Mouse (Mus musculus) midbrain, embryonic 15.5 days (tissue): ENCODE data around the gene Serpina1a. TPM values are rescaled to one million over a fixed set of nuclear protein-coding genes. Genes with fewer than 3 reads are reported as not detected.
"Not testable (repeated sequence)": the region's sequence is repeated elsewhere in the genome, so short reads cannot be mapped to it uniquely, and the experiment has no call there.

ENCODE experiments used
- ATAC-seq: fragments of 200-750 bp; cut with Nextera tagmentation; replicated peaks from 2 replicates; pipeline ENCODE4 v1.8.0; 2017; ENCODE audit warnings: moderate TSS enrichment
- H3K27ac ChIP-seq: fragments of 300-500 bp; sonication (generic); 2 replicates; pipeline ENCODE4 v1.5.1; 2015; ENCODE audit warnings: mild to moderate bottlenecking, inconsistent platforms
- H3K27me3 ChIP-seq: fragments of 300-500 bp; sonication (generic); replicated peaks from 2 replicates; pipeline ENCODE4 v1.6.1; 2015; ENCODE audit warnings: inconsistent platforms
- H3K36me3 ChIP-seq: fragments of 300-500 bp; sonication (generic); replicated peaks from 2 replicates; pipeline ENCODE4 v1.6.1; 2015; ENCODE audit warnings: inconsistent platforms
- H3K4me1 ChIP-seq: fragments of 300-500 bp; sonication (generic); 2 replicates; pipeline ENCODE4 v1.6.1; 2015; ENCODE audit warnings: inconsistent platforms
- H3K4me2 ChIP-seq: fragments of 300-500 bp; sonication (generic); 2 replicates; pipeline ENCODE4 v1.6.1; 2015; ENCODE audit warnings: inconsistent platforms, mild to moderate bottlenecking, moderate library complexity
- H3K4me3 ChIP-seq: fragments of 300-500 bp; sonication (generic); 2 replicates; pipeline ENCODE4 v1.5.1; 2015; ENCODE audit warnings: mild to moderate bottlenecking, inconsistent platforms
- H3K9ac ChIP-seq: fragments of 300-500 bp; sonication (generic); 2 replicates; pipeline ENCODE4 v1.6.1; 2015; ENCODE audit warnings: mild to moderate bottlenecking, inconsistent platforms
- H3K9me3 ChIP-seq: fragments of 300-500 bp; sonication (generic); 2 replicates; pipeline ENCODE4 v1.6.1; 2016; ENCODE audit warnings: inconsistent platforms
- WGBS: fragments of 180-500 bp; shearing (Covaris S2); methylation state at CpG from one replicate; pipeline ENCODE4 v1.1.7; 2015; ENCODE audit warnings: mixed read lengths; 5-methylcytosine and 5-hydroxymethylcytosine counted together
- polyA plus RNA-seq: library from polyadenylated mRNA; unstranded; fragments of >200 nt; fragmentation: Nextera tagmentation; extraction: Ambion mirVana; gene quantifications from 2 replicates; pipeline ENCODE4 v1.2.1, GENCODE M21; 2015

The Serpina1a gene
- 2.2 TPM in 1 of 2 replicates, not detected in the other for polyA plus RNA-seq

DNA sequence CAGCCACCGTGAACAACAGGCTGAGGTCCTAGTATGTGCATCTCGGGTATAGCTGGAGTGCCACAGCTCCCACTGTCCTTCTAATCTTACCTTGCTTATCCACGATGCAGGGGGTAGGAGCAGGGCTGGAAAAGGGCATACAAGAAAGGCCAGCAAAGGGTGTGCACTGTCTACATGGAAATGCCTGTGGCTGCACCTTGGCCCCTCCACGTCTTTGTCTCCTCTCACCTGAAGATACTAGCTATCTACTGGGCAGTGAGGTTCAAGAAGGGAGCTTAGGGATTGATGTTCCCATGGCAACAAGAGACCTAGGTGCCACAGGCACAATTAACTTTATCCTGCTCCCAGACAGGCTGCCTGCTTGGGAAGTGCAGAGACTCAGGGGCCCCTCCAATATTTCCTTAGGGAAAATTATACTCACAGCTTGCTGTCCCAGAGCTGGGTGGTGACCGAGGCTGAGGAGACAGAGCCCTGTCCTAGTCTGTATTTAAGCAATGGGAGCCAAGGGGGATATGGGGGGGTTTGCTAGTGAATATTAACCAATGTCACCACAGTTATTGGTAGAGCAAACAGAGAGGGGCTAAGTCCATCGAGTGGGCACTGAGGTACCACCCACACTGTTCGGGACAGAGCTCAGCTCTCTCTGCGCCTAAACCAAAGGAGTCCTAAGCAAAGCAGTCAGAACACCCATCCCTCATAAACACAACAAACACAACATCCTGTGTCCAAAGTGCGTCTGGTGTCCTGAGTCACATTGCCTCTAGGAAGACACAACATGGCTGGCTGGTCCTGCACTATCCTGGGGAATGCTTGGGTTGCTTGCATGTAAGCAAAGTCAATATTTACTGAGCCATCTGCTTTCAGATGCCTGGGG lies at the start of gene Serpina1a:
Gene Serpina1a, minus strand, starts transcription at position 462 of the 874 bp plus-strand sequence.
- not testable (repeated sequence) for ATAC-seq, H3K36me3 ChIP-seq, H3K4me1 ChIP-seq, H3K4me3 ChIP-seq, H3K27me3 ChIP-seq, H3K27ac ChIP-seq, H3K4me2 ChIP-seq, H3K9ac ChIP-seq, H3K9me3 ChIP-seq
- WGBS = 88% methylated on average over 9 of the region's 9 CpGs

DNA sequence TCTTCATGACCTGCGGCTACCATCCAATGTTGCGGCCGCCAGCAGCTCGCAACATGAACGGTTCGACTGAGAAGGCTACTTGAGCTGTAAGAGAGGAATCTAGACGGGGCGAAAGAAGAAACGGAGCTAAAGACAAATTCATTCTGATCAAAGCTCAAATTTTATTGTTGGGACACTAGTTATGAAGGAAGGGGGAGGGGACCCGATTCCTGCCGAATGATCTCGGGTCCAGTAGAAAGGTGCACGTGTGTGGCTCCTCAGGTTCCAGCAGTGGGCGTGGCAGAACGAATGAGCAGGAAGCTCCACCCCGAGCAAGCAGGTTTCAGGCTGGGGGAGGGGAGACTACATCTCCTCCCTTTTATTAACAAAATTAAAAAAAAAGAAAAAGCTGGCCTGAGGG lies 45.8 kb upstream of the Serpina1a start:
- H3K9ac ChIP-seq, H3K36me3 ChIP-seq, H3K4me3 ChIP-seq, H3K4me2 ChIP-seq, H3K9me3 ChIP-seq, H3K27me3 ChIP-seq, H3K27ac ChIP-seq, H3K4me1 ChIP-seq, ATAC-seq: not testable (repeated sequence)
- WGBS = 97% methylated on average over 13 of the region's 16 CpGs

DNA sequence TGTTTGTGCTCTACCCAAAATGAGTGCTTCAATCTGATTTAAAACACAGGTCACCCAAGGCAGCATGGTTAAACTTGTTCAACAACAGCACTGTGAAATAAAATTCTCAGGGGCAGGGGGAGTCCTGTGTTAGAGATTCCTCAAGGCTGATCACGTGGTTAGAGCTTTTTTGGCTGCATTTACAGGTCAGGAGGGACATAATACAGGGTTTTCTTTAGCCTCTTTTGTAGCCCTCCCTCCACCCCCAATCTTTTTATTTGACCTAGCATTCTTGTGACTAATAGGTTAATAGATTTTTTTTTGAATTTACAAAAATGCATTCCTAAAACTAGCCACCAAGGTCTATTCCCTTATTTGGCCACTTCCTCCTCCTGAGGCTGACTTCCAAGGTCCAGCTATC lies 44.4 kb upstream of the Serpina1a start:
- H3K27ac ChIP-seq = not testable (repeated sequence)

DNA sequence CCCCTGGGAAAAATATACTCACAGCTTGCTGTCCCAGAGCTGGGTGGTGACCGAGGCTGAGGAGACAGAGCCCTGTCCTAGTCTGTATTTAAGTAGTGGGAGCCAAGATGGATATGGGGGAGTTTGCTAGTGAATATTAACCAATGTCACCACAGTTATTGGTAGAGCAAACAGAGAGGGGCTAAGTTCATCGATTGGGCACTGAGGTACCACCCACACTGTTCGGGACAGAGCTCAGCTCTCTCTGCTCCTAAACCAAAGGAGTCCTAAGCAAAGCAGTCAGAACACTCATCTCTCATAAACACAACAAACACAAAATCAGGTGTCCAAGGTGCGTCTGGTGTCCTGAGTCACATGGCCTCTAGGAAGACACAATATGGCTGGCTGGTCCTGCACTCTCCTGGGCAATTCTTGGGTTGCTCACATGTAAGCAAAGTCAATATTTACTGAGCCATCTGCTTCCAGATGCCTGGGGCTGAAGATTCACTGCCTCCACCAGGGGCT lies 41.5 kb upstream of the Serpina1a start, which contains the start of gene Serpina1c:
Gene Serpina1c, minus strand, starts transcription at position 51 of the 504 bp plus-strand sequence.
- not testable (repeated sequence) for H3K27me3 ChIP-seq, H3K36me3 ChIP-seq
- WGBS = 81% methylated on average over 4 of the region's 4 CpGs

More for the DNA sequence above, 44.4 kb upstream of the Serpina1a start:
- H3K4me1 ChIP-seq, ATAC-seq, H3K27me3 ChIP-seq, H3K36me3 ChIP-seq, H3K9ac ChIP-seq, H3K4me2 ChIP-seq, H3K9me3 ChIP-seq, H3K4me3 ChIP-seq: not testable (repeated sequence)
- WGBS = 44% methylated on average over 1 of the region's 1 CpGs

GRCm38 (mm10) chr12:103901929-103902328 lies 38.6 kb upstream of the Serpina1a start:
- not testable (repeated sequence) for H3K36me3 ChIP-seq, ATAC-seq, H3K4me3 ChIP-seq, H3K9me3 ChIP-seq, H3K27ac ChIP-seq, H3K4me2 ChIP-seq, H3K27me3 ChIP-seq, H3K4me1 ChIP-seq, H3K9ac ChIP-seq
- WGBS = 89% methylated on average over 3 of the region's 3 CpGs

More for the DNA sequence above, 41.5 kb upstream of the Serpina1a start, which contains the start of gene Serpina1c:
- not testable (repeated sequence) for H3K4me3 ChIP-seq, H3K4me1 ChIP-seq, H3K27ac ChIP-seq, H3K9me3 ChIP-seq, H3K9ac ChIP-seq, ATAC-seq, H3K4me2 ChIP-seq

- not testable (repeated sequence) for H3K36me3 ChIP-seq, H3K9me3 ChIP-seq, ATAC-seq, H3K9ac ChIP-seq, H3K27me3 ChIP-seq, H3K27ac ChIP-seq, H3K4me3 ChIP-seq, H3K4me2 ChIP-seq, H3K4me1 ChIP-seq
- WGBS = 95% methylated on average over 1 of the region's 1 CpGs
Measured at GRCm38 (mm10) chr12:103866873-103867272, 3.5 kb upstream of the Serpina1a start.

DNA sequence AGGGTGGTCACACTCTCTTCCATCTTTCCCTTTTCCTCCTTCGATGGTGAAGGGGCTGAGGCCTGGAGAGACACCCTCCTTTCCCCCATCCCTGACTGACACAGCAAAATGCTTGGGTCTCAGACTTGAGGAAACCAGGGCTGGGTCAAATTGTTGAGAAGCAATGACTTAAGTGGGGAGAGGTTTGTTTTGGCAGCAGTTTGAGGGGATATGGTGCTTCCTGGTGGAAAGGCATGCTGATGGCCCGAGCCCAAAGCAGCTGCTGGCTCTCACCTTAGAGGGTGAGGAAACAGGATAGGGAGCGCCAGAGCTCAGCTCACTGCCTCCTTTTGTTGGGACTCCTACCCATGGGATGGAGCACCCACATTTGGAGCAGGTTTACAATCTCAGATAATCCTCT lies 2.4 kb downstream of the Serpina1a start:
- H3K4me3 ChIP-seq = no peak overlapping the region
- WGBS = 73% methylated on average over 3 of the region's 3 CpGs
- ATAC-seq = no peak
- H3K36me3 ChIP-seq = no peaks in the 10 kb centered on the region
- H3K4me1 ChIP-seq = no peaks in the 10 kb centered on the region
- H3K27me3 ChIP-seq = no peaks in the 10 kb centered on the region
- H3K9me3 ChIP-seq = no peaks in the 10 kb centered on the region
- no peak overlapping the region for H3K4me2 ChIP-seq
- H3K9ac ChIP-seq = no peak overlapping the region
- H3K27ac ChIP-seq = no peak overlapping the region

GRCm38 (mm10) chr12:103860571-103860970 lies 2.8 kb downstream of the Serpina1a start:
- not testable (repeated sequence) for H3K27ac ChIP-seq, H3K36me3 ChIP-seq, H3K4me2 ChIP-seq, H3K9ac ChIP-seq, H3K4me3 ChIP-seq, ATAC-seq, H3K9me3 ChIP-seq, H3K4me1 ChIP-seq, H3K27me3 ChIP-seq
- WGBS = 85% methylated on average over 3 of the region's 4 CpGs

- 77% methylated on average over 3 of the region's 3 CpGs for WGBS
- not testable (repeated sequence) for H3K27ac ChIP-seq, H3K4me3 ChIP-seq, H3K36me3 ChIP-seq, H3K9ac ChIP-seq, ATAC-seq, H3K4me1 ChIP-seq, H3K9me3 ChIP-seq, H3K27me3 ChIP-seq, H3K4me2 ChIP-seq
Measured at GRCm38 (mm10) chr12:103859584-103859983, 3.8 kb downstream of the Serpina1a start.

DNA sequence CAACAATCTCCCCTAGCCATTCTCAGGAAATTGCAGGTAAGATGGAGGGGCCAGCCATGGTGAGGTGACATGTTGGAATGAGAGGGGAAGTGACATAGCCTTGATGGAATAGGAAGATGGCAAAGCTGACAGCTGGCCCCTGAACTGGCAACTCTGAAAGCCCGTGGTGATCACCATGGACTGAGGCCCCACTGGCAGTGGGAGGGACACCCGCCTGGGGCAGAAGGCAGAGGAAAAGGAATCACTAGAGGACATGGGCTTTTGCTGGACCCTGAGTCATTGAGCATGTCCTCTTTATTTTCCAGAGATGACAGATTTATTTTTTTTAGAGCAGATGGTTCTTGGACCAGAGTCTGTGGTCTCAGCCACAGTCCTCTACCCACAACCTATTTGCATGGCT lies 10.3 kb downstream of the Serpina1a start:
- H3K27me3 ChIP-seq, H3K9ac ChIP-seq, H3K36me3 ChIP-seq, H3K4me1 ChIP-seq, ATAC-seq, H3K4me2 ChIP-seq, H3K9me3 ChIP-seq, H3K27ac ChIP-seq, H3K4me3 ChIP-seq: not testable (repeated sequence)
- WGBS = 79% methylated on average over 2 of the region's 2 CpGs

- H3K4me1 ChIP-seq, H3K4me2 ChIP-seq, H3K27ac ChIP-seq, H3K27me3 ChIP-seq, H3K36me3 ChIP-seq, ATAC-seq, H3K9ac ChIP-seq, H3K9me3 ChIP-seq, H3K4me3 ChIP-seq: not testable (repeated sequence)
- 83% methylated on average over 4 of the region's 4 CpGs for WGBS
Measured at GRCm38 (mm10) chr12:103830273-103830672, 33.1 kb downstream of the Serpina1a start, which contains the start of gene Serpina1b. TSS of gene Serpina1b (minus strand) at chr12:103830373.

- not testable (repeated sequence) for H3K4me2 ChIP-seq, H3K36me3 ChIP-seq, H3K4me1 ChIP-seq, ATAC-seq, H3K27me3 ChIP-seq, H3K4me3 ChIP-seq, H3K27ac ChIP-seq, H3K9me3 ChIP-seq, H3K9ac ChIP-seq
- WGBS = 87% methylated on average over 6 of the region's 6 CpGs
Measured at GRCm38 (mm10) chr12:103827661-103828372, 35.5 kb downstream of the Serpina1a start.
